Mouse (Mus musculus): ENCODE results near the gene Mical2.

The Mical2 gene

DNA sequence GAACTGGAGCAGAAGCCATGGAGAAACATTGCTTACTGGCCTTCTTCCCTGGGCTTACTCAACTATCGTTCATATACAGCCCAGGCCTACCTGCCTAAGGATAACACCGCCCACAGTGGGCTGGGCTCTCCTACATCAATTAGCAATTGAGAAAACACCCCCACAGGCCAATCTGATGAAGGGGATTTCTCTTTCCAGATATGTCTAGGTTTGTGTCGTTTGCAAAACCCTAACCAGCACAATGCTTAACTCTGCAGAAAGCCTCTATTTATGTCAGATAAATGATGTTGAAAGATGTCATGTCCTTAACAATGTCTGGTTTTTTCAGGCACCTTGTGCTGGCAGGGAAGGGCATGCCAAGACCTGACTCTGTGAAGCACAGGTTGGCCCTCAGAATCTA lies 144.3 kb downstream of the Mical2 start:
- no peak for DNase-seq

DNA sequence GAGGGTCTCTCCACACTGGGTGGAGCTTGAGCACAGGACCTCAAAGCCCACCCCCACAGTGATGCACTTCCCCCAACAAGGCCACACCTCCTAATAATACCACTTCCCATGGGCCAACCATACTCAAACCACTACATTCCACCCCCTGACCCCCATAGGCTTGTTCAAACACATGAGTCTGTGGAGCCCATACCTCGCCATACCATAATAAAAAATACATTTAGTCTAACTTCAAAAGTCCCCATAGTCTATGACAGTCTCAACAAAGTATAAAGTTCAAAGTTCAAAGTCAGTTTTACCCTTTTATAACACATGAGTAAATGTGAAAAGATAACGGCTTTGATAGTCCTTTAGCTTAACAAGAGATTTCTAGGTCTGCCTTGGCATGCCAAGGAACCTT lies 145.7 kb downstream of the Mical2 start:
- no peak for DNase-seq

DNA sequence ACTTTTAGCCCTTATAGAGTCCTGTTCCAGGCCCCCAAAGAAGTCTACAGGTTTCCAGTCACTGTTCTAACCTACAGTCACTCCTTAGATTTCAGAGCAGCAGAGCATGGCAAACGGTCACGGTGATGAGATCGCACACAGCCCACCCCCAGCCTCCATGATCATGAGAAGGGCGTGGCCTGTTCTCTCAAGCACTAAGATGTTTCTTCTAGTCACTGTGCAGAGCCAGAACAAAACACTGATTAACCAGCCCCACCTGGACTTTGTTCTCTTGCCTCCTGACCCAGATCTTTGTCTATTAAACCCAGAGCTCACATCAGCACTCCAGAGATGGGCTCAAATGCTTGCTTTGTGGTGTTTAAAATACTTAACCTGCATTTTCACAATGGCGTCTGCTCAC lies 148.4 kb downstream of the Mical2 start:
- no peak for DNase-seq

DNA sequence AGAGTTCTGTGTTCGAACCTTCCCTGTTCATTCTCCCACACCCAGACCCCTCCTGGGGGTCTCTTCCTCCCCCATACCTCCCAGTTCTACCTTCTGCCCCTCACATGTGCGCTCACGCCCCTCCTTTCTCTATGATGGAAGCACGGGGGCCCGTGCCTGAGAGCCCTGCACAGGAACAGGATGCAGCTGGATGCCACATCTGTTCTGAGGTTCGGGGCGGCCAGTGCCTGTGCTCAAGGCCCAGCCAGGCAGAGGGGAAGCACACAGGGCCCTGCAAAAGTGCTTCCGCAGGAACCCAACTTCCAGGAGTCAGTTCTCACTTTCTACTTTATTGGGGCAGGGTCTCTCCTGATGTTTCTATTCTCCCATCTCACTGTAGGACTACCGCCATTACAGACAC lies 149.4 kb downstream of the Mical2 start:
- DNase-seq, result peak in 1 of 2 experiments; percentile 13

DNA sequence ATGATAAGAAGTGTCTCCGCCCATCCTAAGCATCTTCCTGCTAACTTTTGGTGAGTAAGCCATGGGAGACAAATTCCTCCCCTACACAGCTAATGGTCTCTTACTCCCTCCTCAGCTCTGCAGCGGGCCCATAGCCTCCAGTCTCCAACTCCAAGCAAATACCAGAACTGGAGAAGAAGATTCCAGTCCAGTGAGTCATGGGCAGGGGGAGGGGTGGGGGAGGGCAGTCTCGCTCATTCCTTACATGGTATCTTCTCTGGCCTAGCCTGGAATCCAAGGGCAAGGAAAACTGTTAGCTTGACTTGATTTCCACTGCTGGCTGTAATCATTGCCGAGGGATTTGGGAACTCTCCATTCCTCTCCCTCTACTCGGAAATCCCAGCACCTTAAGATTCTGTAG lies 150.2 kb downstream of the Mical2 start:
- DNase-seq, result no peak

DNA sequence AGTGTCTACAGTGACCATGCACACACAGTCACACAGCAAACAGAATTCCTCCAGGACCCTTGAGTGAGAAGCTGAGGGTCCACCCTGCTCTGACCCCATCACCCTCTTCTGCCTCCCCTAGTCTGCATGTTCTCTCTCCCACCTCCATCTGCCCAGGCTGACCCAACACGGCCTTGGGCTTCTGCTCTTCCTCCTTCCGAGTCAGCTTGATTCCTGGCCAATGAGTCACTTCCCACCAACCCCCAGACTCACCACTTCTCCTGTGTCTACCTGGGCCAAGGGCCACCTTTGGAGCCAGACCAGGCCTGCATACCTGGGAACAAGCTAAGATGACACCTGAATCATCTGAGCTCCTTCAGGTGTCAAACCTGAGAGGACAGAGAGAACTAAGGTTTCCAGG lies 151.0 kb downstream of the Mical2 start:
- DNase-seq, result no peak

DNA sequence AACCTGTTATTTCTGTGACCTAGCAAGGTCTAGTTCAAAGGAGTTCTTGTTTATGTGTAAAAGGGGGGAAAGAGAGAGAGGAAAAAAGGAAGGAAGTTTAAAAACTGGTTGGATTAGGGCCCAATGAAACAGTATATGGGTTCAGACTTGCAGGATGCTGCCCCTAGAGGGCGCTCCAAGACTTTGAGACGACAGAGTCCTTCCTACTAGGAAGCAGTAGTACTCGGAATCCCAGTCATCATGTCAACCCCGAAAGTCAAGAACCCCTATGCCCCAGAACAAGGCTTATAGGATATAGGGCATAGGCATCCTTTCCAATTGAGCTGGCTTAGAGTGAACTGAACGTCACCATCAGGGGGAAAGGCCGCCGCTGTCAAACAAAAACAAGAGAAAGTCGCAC lies 151.7 kb downstream of the Mical2 start:
- DNase-seq, result no peak

DNA sequence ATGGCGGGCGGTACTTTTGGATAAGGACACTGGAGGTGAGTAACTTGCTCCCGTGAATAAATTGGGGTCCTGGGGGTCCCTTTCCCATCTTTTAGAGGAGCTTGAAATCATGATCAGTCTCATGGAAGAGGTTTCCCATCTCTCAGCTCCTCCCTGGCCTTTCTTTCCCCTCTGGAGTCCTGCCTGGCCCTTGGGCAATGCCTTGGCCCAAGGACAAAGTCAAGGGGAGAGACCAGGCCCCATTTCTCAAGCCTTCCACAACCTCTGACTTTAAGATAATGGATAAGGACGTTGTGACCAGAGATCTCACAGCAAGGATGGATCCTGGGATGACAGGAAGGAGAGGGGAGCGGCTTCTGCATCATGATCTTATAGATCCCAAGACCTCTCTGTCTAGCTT lies 152.4 kb downstream of the Mical2 start:
- DNase-seq, result no peak

DNA sequence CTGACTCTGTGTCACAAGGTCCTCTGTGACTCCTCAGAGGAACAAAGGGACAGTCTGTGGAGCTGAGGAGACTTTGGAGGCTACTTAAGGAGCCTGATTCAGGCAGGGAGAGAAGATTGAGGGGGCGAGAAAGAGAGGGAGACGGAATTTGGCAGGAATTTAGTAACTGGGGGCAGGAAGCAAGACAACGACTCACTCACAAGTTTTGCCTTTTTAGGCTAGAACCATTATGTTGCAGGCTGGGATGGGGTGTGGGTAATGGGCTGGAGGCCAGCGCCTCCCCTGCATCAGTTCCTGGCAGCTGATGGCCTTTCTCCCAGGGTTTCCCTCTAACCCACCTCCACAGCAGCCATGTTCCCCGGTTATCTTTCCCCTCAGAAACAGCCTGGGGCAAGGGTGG lies 152.8 kb downstream of the Mical2 start:
- DNase-seq, result no peak

DNA sequence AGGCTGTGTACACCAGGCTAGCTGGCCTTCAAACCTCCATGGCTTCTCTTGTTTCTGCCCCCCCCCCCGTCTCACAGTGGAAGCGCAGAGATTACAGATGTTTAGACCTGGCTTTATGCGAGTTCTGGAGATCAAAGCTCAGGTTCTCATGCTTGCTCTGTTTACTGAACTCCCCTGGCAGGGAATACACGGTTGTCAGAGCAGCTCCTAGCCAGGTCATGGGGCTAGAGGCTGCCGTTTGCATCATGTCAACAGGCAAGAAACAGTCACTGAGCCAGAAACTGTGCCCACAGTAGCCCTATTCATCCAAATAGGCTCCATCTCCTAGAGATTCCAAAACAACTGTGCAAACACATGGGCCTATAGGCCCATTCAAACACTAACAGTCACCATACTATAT lies 160.9 kb downstream of the Mical2 start:
- DNase-seq, result no peak

DNA sequence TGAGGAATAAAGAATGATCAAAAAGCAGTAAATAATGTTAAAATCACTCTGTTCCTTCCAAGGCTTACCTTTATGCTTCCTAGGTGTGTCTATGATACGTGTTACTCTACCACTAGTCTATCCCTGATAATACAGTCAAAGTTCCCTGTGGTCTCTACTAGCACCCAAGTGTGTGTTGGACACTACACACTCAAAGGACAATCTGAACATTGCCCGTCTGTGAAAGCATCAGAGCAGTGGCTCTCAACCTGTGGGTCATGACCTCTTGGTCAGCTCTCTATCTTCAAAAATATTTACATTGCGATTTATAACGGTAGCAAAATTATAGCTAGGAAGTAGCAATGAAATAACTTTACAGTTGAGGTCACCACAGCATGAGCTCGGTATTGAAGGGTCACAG lies 162.2 kb downstream of the Mical2 start:
- no peak for DNase-seq

DNA sequence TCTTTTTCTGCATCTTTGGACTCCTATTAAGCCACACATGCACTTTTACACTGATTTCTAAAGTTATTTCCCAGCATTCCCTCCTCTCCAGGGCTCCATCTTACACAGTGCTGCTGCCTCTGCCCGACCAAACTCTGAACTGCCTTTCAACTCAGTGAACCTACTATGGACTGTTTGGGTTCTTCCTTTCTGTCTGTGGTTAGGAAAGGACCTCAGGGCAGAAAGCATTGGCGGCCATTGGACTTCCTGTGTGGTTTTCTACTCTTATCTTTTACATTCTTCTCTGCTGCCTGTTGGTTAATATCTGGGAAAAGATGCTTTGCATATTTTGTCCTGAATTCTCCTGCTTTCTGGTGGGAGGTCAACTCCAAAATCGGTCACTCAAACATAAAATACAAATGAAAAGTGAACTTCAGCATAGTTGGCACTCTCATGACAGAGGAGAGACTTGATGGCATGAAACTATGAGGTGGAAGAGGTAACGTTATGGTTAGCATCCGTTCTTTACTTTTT lies 162.8 kb downstream of the Mical2 start:
- DNase-seq, result no peak

DNA sequence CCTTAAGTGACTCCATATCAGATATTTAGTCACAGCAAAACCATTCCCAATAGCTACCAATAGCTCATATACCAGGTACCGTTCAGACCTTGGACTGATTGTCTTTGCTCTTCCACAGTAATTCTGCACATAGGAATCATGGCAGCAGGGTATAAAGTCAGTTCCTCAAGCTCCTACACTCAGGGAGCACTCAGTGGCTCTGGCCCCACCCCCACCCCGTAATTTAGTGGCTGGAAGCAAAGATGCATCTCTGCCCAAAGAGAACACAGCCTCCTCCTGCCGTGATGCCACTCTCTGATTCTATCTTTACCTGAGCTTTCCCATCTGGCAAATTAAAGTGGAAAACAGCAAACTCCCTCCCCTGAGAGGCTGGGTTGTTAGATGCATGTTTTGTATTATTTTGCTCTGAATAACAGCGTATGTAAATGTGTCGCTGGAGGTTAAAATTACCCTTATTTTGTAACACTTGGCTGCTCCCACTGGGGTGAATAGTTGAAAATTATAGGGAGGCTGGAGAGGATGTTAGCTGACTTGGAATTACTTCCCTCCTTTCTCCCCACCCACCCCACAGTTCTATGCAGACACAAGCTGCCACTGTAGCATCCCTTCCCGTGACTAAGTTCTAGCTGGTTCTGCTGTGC lies 164.1 kb downstream of the Mical2 start:
- DNase-seq, result no peak

DNA sequence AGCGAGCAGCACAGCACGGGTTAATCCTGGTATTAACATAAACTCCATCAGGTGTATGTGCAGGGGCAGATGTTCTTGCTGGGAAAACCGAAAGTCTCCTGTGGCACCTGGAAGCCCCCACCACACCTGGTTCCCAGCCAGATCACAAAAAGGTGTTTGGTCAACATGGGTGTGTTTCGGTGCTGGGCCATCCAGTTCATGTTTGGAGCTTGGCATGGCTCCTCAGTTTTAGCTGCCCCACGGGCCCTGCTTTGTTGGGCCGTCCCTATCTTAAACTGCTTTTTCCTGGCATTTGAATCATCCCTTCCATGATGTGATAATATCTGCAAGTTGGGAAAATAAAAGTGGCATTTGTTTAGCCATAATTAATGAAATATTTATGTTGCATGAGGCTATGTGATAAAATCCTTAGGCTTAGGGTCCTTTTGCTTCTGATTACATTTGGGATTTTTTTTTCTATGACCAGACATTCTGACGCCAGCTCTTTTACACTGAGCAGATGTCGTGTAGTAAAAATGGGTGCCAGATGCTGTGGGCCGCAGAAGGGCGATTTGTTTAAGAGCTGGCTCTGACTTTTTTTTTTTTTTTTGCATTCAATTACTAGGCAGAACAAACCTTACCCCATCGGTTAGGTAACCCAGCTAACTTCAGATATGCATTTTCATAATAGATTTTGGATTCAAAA lies 164.7 kb downstream of the Mical2 start:
- DNase-seq, result no peak

DNA sequence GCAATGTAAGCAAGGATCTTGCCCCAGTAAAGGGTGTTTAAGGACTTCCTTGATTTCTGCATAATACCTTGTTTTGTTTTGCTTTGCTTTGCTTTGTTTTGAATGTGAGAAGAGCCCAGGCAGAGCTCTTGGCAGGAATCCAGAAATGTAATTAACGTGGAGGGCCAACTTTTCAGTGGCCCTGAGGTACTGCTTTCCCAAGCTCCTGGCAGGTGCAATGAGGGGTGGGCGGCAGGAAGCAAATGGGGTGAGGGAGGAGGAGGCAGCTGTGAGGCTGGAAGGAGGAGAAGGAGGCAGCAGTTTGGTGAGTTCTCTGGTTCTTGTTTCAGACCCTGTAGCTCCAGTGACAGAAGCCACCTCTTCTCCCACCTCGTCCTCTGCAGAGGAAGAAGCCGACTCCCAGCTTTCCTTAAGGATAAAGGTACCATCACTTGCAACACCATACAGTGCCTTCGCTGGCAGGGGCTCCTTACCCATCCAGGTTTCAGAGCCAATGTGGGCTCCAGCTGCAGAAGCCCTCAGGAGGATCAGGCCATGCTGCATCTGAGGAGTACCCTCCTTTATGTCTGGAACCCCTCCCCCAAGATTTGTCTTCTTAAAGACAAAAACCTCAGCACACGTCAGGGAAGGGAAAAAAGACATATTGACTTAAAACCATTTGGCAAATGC lies 165.4 kb downstream of the Mical2 start:
- no peak for DNase-seq

DNA sequence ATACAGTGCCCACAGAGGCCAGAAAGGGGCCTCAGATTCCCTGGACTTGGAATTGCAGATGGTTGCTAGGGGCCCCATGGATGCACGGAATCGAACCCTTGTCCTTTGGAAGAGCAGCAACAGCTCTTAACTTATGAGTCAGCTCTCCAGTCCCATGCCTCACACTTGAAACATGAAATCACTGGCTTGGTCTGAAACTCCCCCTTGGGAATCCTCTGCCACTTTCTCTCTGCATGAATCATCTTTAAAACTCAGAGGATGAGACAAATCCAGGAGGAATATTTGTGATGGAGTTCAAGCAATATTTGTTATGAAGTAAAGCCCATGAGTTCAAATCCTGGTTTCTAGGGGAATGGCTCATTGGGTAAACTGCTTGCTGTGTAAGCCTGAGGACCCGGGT lies 172.1 kb downstream of the Mical2 start:
- no peak for DNase-seq

DNA sequence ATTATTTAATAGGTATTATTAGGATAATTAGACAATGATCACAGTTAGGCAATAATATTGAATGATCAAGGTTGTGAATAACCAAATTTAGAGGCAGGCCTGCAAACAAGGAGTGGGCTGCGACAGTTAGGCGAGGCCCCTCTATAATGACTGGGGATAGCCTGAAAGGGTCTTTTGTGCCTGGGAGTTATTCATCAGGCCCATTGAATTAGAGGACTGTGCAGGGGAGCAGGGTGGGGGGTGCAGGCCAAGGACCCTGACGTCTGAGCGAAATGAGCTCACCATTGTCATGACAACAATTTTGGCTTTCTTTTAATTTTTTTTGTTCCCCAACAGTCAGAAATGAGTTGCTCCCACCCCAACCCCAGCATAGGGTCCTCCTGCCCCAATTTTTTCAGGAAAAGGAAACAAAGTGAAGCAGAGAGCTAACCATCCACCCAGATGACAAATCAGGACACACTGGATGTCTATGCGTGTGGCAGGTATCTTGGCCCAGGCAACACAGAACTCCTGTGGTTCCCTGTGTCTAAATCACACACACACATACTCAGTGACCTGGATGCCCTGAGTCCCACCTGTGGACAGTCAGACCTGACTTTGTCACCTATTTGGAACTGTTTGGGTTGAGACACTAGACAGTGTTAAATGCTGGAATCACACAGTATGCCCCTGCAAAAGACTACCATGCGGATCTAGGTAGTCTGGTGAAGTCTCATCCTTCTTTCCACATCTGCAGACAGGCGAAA lies 173.9 kb downstream of the Mical2 start:
- DNase-seq, result no peak

DNA sequence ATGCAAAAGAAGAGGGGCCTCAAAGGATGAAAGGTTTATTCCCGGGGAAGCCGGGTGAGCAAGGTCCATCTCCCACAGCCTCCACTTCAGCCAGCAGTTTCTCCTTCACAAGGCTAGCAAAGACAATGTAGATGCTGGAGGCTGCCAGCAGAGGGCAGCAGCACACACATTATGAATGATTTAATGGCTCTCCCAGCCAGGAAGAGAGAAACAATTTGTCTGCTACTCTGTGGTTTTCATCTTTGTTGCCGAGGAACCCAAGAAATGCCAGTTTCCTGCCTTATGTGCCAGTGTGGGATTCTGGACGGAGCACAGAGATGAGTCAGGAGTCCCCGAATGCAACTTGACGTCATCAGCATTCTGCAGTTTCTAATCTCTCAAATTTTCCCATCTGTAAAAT lies 174.5 kb downstream of the Mical2 start:
- peak in 1 of 2 experiments; percentile 12 for DNase-seq

DNA sequence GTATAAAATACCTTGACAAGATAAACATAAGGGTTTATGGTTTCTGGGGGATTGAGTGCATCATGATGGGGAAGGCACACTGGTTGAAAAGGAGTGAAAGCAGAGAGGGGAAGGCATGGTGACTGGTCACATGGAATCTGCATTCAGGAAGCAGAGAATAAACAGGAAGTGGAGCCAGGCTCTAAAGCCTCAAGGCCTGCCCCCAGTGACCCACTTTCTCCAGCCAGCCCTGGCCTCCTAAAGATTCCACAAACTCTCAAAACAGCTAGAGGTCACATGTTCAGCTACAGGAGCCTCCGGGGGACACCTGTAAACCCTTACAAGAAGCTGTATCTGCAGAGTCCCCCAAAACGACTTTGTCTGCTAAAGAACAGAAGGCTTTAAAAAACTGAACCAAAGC lies 179.4 kb downstream of the Mical2 start:
- DNase-seq, result no peak

DNA sequence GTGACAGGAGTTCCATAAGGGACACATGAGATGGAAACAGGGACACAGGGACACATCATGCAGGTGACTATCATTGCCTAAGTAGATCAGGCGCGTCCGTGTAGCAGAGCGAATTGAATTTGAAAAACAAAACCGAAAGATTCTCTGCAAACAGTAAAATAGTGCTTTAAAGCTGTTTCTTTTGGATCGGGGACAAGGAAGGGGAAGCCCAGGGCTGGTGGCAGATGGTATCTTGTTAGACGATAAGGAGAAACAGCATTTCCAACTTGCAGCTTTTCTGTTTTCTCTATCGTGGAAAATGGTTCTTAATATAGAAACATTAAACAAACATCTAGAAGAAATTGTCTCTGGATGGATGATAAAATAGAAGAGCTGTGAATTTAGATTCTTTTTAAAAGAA lies 179.9 kb downstream of the Mical2 start:
- DNase-seq, result no peak

DNA sequence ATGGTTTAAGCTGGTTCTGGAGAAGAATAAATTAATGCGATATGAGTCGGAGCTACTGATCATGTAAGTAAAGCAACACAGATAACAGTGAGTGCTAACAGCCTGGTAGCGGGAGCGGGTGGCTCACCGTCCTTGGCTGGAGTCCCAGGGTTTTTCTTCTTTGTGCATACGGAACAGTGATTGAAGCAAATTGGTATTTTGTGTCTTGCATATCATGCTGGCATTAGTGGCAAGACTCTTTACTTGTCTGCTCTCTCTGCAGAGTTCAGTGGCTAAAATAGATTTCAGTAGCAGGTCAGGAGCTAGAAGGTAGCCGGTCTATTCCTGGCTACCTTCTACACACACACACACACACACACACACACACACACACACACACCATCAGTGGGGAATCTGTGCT lies 181.9 kb downstream of the Mical2 start:
- DNase-seq, result no peak

DNA sequence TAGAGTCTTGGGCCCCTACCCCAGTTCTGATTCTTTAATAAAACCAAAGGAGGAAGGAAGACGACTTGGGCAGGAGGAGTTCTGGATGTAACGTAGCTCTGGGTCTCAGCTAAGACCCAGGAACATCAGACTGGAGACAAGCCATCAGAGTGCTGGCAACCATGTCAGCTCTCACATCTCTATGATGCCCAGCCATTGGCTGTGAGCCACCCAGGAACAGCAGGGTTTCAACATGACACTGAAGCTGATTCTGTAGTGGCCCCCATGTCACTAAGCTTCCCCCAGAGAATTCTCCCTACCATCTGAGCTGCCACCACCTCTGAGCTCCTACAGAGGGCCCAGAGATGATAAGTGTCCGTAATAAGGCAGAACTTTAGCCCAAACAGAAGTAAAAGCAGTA lies 184.3 kb downstream of the Mical2 start:
- no peak for DNase-seq

DNA sequence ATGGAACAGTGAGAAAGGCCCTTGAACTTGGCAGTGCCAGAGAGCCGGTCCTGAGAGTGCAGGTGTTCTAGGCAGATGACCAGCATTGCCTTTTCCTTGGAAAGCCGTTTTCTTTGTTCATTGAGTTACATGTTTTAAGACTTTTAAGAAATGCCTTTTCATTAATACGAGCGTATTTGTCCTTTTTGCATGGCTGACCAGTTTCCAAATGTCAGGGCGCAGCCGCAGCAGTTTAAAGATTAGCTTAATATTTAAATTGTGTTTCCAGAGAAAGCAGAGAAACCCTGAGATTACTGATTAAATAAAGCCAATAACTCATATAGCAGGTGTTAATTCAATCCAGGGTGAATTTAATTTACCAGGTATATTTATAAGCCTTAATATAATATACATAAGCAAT lies 187.6 kb downstream of the Mical2 start:
- DNase-seq, result no peak

Measured in thymus, adult 18-20 months (tissue).